Mouse (Mus musculus) left cerebral cortex, postnatal 14 days (tissue): ENCODE results near the gene Pqbp1. TPM values are rescaled to one million over a fixed set of nuclear protein-coding genes. Genes with fewer than 3 reads are reported as not detected.

Experiments
- DNase-seq, 2 experiments: peaks; one replicate each; pipeline ENCODE4 v3.0.0; 2021 to 2022; ENCODE audit warnings: low spot score in 2 of 2, mixed read lengths in 1 of 2
- intact Hi-C: fragments of 180-260 bp; cut with DNase I; formaldehyde crosslinking; loops from one replicate; pipeline ENCODE4 v1.15.1; 2025
- total RNA-seq, 2 experiments: library from RNA; stranded (reverse); gene quantifications; 2 replicates each; pipeline ENCODE4 v1.2.3; 2021

The Pqbp1 gene
- total RNA-seq, 2 experiments from 2014 or later, result 79.9 to 80.4 TPM

- intact Hi-C loops, result loop anchor here (2.0 kb wide), 1 partner anchor 19 kb away; the partner anchor contains the start of gene Pim2
- DNase-seq, result no peak
Observed at GRCm38 (mm10) chrX:7898211-7898610, 858 bp downstream of the Pqbp1 start.

DNA sequence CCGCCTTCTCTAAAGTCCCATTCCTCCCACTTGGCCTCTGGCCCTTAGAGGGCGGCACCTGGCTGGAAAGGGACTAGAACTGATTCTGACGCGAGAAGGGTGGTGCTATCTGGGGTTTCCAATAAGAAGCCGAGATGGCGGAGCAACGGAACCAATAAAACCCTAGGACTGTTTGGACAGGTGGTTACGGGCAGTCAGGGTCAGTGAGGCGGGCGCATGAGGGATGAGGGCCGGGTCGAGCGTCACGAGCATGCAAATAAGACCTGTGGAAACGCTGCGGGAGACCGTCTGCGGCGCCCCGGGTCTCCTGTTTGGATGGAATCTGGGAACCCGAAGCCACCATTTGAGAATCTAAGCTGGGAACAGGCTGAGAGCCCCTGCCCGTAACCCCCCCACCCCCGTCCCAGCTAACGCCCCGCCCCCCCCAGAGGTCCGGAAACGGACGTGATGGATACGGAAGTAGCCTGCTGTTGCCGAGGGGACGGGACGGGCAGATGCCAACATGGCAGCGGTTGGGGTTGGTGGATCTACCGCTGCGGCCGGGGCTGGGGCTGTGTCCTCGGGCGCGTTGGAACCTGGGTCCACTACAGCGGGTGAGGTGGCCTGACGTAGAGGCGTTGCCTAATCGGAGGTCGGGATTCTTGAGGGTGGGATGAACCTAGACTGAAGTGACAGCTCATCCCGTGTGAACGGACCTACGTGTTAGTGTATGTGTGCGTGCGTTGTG lies 15.1 kb downstream of the Pqbp1 start, which contains the start of gene Slc35a2:
TSS of gene Slc35a2 (plus strand) at position 188 of the 727 bp plus-strand sequence.
- intact Hi-C loops, result no loop called here
- peak; percentile 71 to 83 for DNase-seq

DNA sequence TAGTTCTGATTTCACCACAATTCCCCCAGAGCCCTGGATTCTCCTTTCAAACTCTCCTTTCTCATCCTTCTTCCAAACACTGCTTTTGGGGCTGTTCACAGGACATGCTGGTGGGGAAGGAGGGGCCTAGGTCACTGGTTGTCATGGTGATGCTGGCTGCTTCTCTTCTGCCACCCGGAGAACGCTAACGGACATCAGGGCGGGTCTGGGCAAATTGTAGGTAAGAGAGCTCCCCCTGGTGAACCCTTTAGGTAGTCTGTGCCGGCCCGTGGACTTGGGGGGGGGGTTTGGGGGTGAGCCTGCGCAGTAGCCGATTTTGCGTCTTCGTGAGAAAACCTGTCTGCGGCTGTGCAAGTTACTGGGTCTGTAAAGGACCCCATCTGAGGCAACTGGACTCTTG lies 19.2 kb downstream of the Pqbp1 start:
- intact Hi-C loops, result loop anchor here (2.0 to 10.0 kb wide), 3 partner anchors 19 to 55 kb away; partner anchors contain the start of genes Otud5, Pqbp1 and Timm17b
- peak; percentile 69 to 80 for DNase-seq

DNA sequence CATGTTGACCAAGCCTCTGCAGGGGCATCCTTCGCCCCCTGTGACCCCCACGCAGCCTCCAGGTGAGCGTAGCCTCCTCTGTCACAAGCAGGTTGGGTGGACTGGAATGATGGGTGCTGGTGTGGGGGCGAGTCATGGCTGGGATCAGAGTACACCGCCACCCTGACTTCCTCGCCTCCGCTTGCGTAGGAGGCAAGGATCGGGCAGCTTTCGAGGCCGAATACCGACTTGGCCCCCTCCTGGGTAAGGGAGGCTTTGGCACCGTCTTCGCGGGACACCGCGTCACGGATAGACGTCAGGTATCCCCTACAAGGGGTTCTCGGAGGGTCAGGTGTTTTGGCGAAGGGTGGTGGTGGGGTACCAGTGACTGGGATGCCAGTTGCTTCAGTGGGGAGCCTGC lies 20.6 kb downstream of the Pqbp1 start:
- intact Hi-C loops, result loop anchor here (2.0 to 10.0 kb wide), 3 partner anchors 20 to 56 kb away; partner anchors contain the start of genes Otud5, Pqbp1 and Timm17b
- DNase-seq, result no peak

DNA sequence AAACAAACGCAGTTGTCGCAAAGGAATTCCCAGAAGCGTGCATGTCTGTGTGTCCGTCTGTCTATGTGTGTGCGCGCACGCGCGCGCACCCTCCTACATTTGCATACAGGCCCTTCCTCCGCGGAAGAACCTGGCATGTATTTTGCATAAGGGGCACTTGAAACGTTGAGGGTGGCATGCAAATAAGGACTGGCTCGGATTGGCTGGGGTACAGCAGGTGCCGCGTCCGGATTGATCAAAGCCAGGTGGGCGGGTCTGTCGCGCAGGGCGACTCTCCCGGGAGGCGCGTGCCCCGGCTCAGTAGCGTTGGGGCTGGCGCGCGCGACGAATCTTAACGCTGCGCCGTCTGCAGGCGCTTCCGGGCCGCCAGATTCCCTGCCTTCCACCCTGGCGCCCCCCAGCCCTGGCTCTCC lies 21.1 kb downstream of the Pqbp1 start, which contains the start of gene Pim2:
TSS of gene Pim2 (plus strand) at position 256 of the 413 bp plus-strand sequence.
- intact Hi-C loops, result loop anchor here (2.0 to 10.0 kb wide), 3 partner anchors 21 to 57 kb away; partner anchors contain the start of genes Otud5, Pqbp1 and Timm17b
- peak; percentile 81 to 93 for DNase-seq

DNA sequence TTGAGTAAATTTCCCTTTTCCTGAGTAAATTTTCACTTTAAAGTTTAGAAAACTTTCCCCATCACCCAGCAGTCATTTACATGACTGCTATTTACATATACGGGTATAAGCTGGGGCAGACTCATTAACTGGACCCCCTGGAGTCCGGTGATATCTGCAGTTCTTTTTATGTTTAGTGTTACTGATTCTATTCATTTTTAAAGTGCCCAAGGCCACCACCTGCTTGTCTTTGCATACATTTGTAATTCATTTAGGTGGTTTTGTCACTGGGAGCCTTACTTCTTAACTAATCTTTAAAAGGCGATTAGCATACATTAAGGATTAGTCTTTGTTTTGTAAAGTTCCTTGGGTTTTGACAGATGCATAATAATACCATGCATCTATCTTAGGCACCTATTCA lies 29.2 kb downstream of the Pqbp1 start:
- intact Hi-C loops, result loop anchor here (10.0 kb wide), 1 partner anchor 65 kb away; no protein-coding TSS in a partner anchor

GRCm38 (mm10) chrX:7868506-7868905 lies 30.6 kb downstream of the Pqbp1 start:
- DNase-seq, result no peak
- intact Hi-C loops, result no loop called here

More for the DNA sequence above, 29.2 kb downstream of the Pqbp1 start:
- no peak for DNase-seq

GRCm38 (mm10) chrX:7867141-7867540 lies 31.9 kb downstream of the Pqbp1 start:
- intact Hi-C loops, result no loop called here
- DNase-seq, result no peak

DNA sequence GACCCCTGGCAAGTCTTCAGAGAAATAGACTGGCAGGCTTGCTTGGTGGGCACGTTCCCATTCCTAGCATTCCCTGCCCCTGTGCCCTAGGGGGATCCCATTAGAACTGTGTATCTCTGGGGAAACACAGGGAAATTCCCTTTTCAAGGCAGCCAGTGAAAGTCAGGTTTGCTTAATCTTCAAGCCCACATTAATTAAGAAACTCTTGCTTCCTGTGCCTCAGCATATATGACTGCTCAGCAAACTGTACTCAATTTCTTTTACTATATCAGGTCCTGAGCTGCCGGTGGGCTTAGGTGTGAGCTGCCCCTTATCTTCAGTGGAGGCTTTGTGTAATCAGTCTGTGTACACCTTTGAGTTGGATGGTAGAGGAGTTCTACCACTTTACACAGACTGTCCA lies 33.3 kb downstream of the Pqbp1 start:
- intact Hi-C loops, result no loop called here
- no peak for DNase-seq

- no peak for DNase-seq
- intact Hi-C loops, result no loop called here
Observed at GRCm38 (mm10) chrX:7865343-7865742, 33.7 kb downstream of the Pqbp1 start.

DNA sequence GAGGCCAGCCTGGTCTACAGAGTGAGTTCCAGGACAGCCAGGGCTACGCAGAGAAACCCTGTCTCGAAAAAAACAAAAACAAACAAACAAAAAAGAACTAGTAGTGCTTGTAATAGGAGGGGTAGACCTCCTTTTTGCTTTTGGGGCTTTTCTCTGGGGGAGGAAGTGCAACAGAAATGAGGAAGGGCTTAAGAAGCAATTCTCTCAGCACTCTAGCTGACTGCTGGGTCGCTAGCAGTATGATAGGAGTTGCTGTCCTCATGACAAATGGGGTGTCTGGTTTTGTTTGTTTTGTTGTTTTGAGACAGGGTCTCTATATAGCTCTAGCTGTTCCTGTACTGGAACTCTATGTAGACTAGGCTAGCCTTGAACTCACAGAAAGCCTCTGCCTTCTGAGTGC lies 34.5 kb downstream of the Pqbp1 start:
- DNase-seq, result no peak
- intact Hi-C loops, result no loop called here

GRCm38 (mm10) chrX:7863181-7863580 lies 35.9 kb downstream of the Pqbp1 start:
- no peak for DNase-seq
- intact Hi-C loops, result no loop called here

- no peak for DNase-seq
- intact Hi-C loops, result no loop called here
Observed at GRCm38 (mm10) chrX:7859191-7859753, 39.8 kb downstream of the Pqbp1 start.

- intact Hi-C loops, result no loop called here
- DNase-seq, result peak; percentile 26 to 32
Observed at GRCm38 (mm10) chrX:7854578-7854977, 44.5 kb downstream of the Pqbp1 start.

DNA sequence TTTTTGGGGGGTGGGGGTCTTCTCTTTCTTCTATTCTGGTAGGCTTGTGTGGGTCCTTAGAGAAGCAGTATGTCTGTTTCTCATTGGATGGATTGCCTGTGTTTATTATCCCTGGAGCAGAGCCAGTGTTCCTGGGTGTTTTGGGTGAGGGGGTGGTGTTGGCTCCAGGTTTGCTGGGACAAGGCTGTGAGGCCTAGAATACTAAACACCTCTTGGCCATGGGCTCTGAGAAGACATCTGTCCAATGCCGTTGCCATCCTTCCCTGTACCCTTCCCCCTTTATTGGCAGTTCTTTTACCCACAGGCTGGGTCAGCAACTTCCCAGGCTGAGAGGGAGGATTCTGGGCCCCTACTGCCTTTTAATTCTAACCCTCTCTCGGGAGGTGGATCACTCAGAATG lies 51.2 kb downstream of the Pqbp1 start:
- DNase-seq, result peak in 1 of 2 experiments; percentile 43
- intact Hi-C loops, result no loop called here

Other genes starting within 250 kb of the Pqbp1 start
- gene Prickle3, start 242.0 kb downstream of the Pqbp1 start, total RNA-seq, result 1 to 10 TPM; 1.3 to 1.8 TPM
- 10 to 100 TPM in 1 of 2 experiments, 1 to 10 TPM in 1; 9.1 to 12.4 TPM for gene Plp2, start 227.9 kb downstream of the Pqbp1 start, total RNA-seq
- under 1 TPM; 0.11 to 0.15 TPM for gene Magix, start 218.0 kb downstream of the Pqbp1 start, total RNA-seq
- 10 to 100 TPM; 33.7 to 34.6 TPM for gene Gpkow, start 202.1 kb downstream of the Pqbp1 start, total RNA-seq
- gene Wdr45, start 184.9 kb downstream of the Pqbp1 start, total RNA-seq, result 10 to 100 TPM; 44.9 to 53.6 TPM
- gene Gm45208, start 177.0 kb downstream of the Pqbp1 start, total RNA-seq, result not detected
- gene Praf2, start 170.8 kb downstream of the Pqbp1 start, total RNA-seq, result 100 to 1,000 TPM; 102 to 110 TPM
- 10 to 100 TPM; 23.1 to 23.8 TPM for gene Ccdc120, start 148.4 kb downstream of the Pqbp1 start, total RNA-seq
- 10 to 100 TPM; 35.9 to 37.3 TPM for gene Tfe3, start 136.7 kb downstream of the Pqbp1 start, total RNA-seq
- 10 to 100 TPM; 83.3 to 92.9 TPM for gene Gripap1, start 109.5 kb downstream of the Pqbp1 start, total RNA-seq
- gene Kcnd1, start 77.0 kb downstream of the Pqbp1 start, total RNA-seq, result 1 to 10 TPM; 9.7 TPM
- gene Otud5, start 57.9 kb downstream of the Pqbp1 start, total RNA-seq, result 10 to 100 TPM; 61.1 to 68.2 TPM
- 10 to 100 TPM; 53.9 to 56.1 TPM for gene Pim2, start 21.0 kb downstream of the Pqbp1 start, total RNA-seq
- 10 to 100 TPM; 46.3 to 56.3 TPM for gene Slc35a2, start 15.2 kb downstream of the Pqbp1 start, total RNA-seq
- gene Timm17b, start 88 bp upstream of the Pqbp1 start, total RNA-seq, result 10 to 100 TPM; 25.8 to 28.6 TPM
- gene Gm10491, start 8.6 kb upstream of the Pqbp1 start, total RNA-seq, result not detected
- gene Gm10490, start 10.3 kb upstream of the Pqbp1 start, total RNA-seq, result not detected
- gene Pcsk1n, start 20.6 kb upstream of the Pqbp1 start, total RNA-seq, result 100 to 1,000 TPM; 329 to 351 TPM
- not detected for gene Eras, start 29.3 kb upstream of the Pqbp1 start, total RNA-seq
- 10 to 100 TPM; 53.4 to 60.1 TPM for gene Hdac6, start 48.6 kb upstream of the Pqbp1 start, total RNA-seq
- not detected for gene Gata1, start 78.8 kb upstream of the Pqbp1 start, total RNA-seq
- under 1 TPM in 1 of 2 experiments, not detected in 1; 0.75 TPM for gene Glod5, start 119.2 kb upstream of the Pqbp1 start, total RNA-seq
- 10 to 100 TPM; 27.2 to 30.8 TPM for gene Suv39h1, start 175.5 kb upstream of the Pqbp1 start, total RNA-seq
- gene Was, start 191.2 kb upstream of the Pqbp1 start, total RNA-seq, result 1 to 10 TPM; 1.1 to 2.9 TPM
- gene Wdr13, start 233.6 kb upstream of the Pqbp1 start, total RNA-seq, result 100 to 1,000 TPM; 216 to 236 TPM
- gene Rbm3, start 246.6 kb upstream of the Pqbp1 start, total RNA-seq, result 100 to 1,000 TPM; 198 to 216 TPM